Comparison of ENCODE assay signal across 9 mouse cellular contexts in genomic region chr1:136132386-136133201, GRCm38 (mm10). TPM values are rescaled to one million over a fixed set of nuclear protein-coding genes. Genes with fewer than 3 reads are reported as not detected.
DNase-seq lines count a peak whose midpoint lies in the region; ATAC-seq and TF ChIP-seq lines count a peak whose summit lies in the region.
"Had no signal": no experiment of that assay in that cellular context is flagged by ENCODE, and none has a peak within 500 bp of the region (broad histone marks: within the 10 kb centered on the region; RNA-seq: fewer than 3 reads in every experiment).

No protein-coding gene starts in this region.

- H3K4me3 ChIP-seq in heart, embryonic 14.5 days (ENCODE audit: control insufficient read depth in 1 of 2, insufficient read depth in 1 of 2, low read depth in 1 of 2, low read length in 2 of 2): peak overlapping the region; percentile 68 to 73
- H3K4me3 ChIP-seq in hindbrain, embryonic 16.5 days (ENCODE audit: low read length): peak overlapping the region; percentile 84
- H3K4me3 ChIP-seq in myocyte: peak overlapping the region; percentile 57

- H3K79me2 ChIP-seq in myocyte (ENCODE audit: control insufficient read depth, insufficient read depth): peaks cover 36% of the 10 kb centered on the region

- TF ChIP-seq CTCF in brain, embryonic 14.5 days (IDR thresholded peaks at IDR 0.05; ENCODE audit: borderline replicate concordance, extremely low read depth, insufficient read depth, insufficient read length): no peak

- DNase-seq in heart, adult 8-10 months (ENCODE audit: low spot score): no peak
- peak; percentile 82 for DNase-seq in brain, embryonic 14.5 days (ENCODE audit: low read depth)
- no peak for DNase-seq in embryo, embryonic 9.5 days (ENCODE audit: extremely low spot score)
- DNase-seq in ovary, postnatal 14 days (ENCODE audit: low spot score): no peak

- peak overlapping the region; percentile 83 for H3K9ac ChIP-seq in heart, embryonic 14.5 days (ENCODE audit: low read length)
- peak overlapping the region; percentile 96 for H3K9ac ChIP-seq in hindbrain, embryonic 16.5 days (ENCODE audit: low read depth, low read length)

- H3K36me3 ChIP-seq in heart, embryonic 14.5 days (ENCODE audit: control insufficient read depth, insufficient read depth, low read length): no peaks in the 10 kb centered on the region
- no peaks in the 10 kb centered on the region for H3K36me3 ChIP-seq in hindbrain, embryonic 16.5 days (ENCODE audit: control insufficient read depth, insufficient read depth, low read length)
- no peaks in the 10 kb centered on the region for H3K36me3 ChIP-seq in myocyte (ENCODE audit: control insufficient read depth, insufficient read depth)

- WGBS in heart, embryonic 14.5 days: 52% methylated on average over 10 of the region's 10 CpGs
- 22% methylated on average over 10 of the region's 10 CpGs for WGBS in hindbrain, embryonic 16.5 days

- no peak for TF ChIP-seq POLR2A in brain, embryonic 14.5 days (IDR thresholded peaks at IDR 0.05; ENCODE audit: borderline replicate concordance, extremely low read depth, insufficient read depth, insufficient read length, poor library complexity, severe bottlenecking)
- no peak for TF ChIP-seq POLR2A in myocyte (IDR thresholded peaks at IDR 0.05; ENCODE audit: insufficient read length, low read depth)

- no peaks in the 10 kb centered on the region for H3K9me3 ChIP-seq in heart, embryonic 14.5 days (ENCODE audit: control insufficient read depth, low read length)
- no peaks in the 10 kb centered on the region for H3K9me3 ChIP-seq in hindbrain, embryonic 16.5 days (ENCODE audit: control insufficient read depth, low read length)

- H3K4me1 ChIP-seq in heart, embryonic 14.5 days (ENCODE audit: control insufficient read depth in 2 of 2, insufficient read depth in 2 of 2, low read length in 2 of 2): peaks cover 63 to 79% of the 10 kb centered on the region in 2 experiments
- peaks cover 52% of the 10 kb centered on the region for H3K4me1 ChIP-seq in hindbrain, embryonic 16.5 days (ENCODE audit: control insufficient read depth, insufficient read depth, low read depth, low read length)

- no peak overlapping the region for H3ac ChIP-seq in myocyte (ENCODE audit: control insufficient read depth, insufficient read length)

- H3K27me3 ChIP-seq in heart, embryonic 14.5 days (ENCODE audit: control insufficient read depth, insufficient read depth, low read length): peaks cover 3% of the 10 kb centered on the region; the same call in 1 of the 2 replicates
- H3K27me3 ChIP-seq in hindbrain, embryonic 16.5 days (replicated peaks; ENCODE audit: control insufficient read depth, insufficient read depth, low read length): no peaks in the 10 kb centered on the region
- H3K27me3 ChIP-seq in myocyte (ENCODE audit: control insufficient read depth, insufficient read depth, insufficient read length): no peaks in the 10 kb centered on the region
- H3K27me3 ChIP-seq: Patski had no signal

- H3K27ac ChIP-seq in heart, embryonic 14.5 days (replicated peaks in 1 of 2; ENCODE audit: control insufficient read depth in 1 of 2, insufficient read depth in 1 of 2, low read depth in 2 of 2, low read length in 2 of 2): no peak overlapping the region
- peak overlapping the region; percentile 96 for H3K27ac ChIP-seq in hindbrain, embryonic 16.5 days (ENCODE audit: low read depth, low read length)

- peak overlapping the region; percentile 100 for H3K4me2 ChIP-seq in heart, embryonic 14.5 days (ENCODE audit: low read length)
- H3K4me2 ChIP-seq in hindbrain, embryonic 16.5 days (ENCODE audit: low read length): peak overlapping the region; percentile 79
- peak overlapping the region; percentile 91 for H3K4me2 ChIP-seq in myocyte (ENCODE audit: low read depth)

- no peak for ATAC-seq in heart, embryonic 14.5 days (ENCODE audit: insufficient number of reproducible peaks, insufficient read depth, low FRiP score, low read depth)
- peak; percentile 7; the same call in 1 of the 2 replicates for ATAC-seq in hindbrain, embryonic 16.5 days
- ATAC-seq in erythroblast, adult 5-6 weeks (replicated peaks; ENCODE audit: low FRiP score, poor library complexity, severe bottlenecking): no peak
- ATAC-seq: Patski had no signal

TF ChIP-seq in myocyte, 11 proteins besides CTCF, POLR2A, EP300 and RAD21:
- no peak for TF ChIP-seq TCF3 (IDR thresholded peaks at IDR 0.05; ENCODE audit: insufficient read length, low read depth)
- TF ChIP-seq MAX (IDR thresholded peaks at IDR 0.05; ENCODE audit: low read depth): no peak
- TF ChIP-seq MYOG (IDR thresholded peaks at IDR 0.05; ENCODE audit: control insufficient read depth in 1 of 3, insufficient read depth in 1 of 3, insufficient read length in 2 of 3, low read depth in 2 of 3): no peak
- TF ChIP-seq CEBPB (IDR thresholded peaks at IDR 0.05; ENCODE audit: insufficient read depth, poor library complexity, severe bottlenecking): no peak
- no peak for TF ChIP-seq TCF12 (IDR thresholded peaks at IDR 0.05; ENCODE audit: insufficient read depth, poor library complexity, severe bottlenecking)
- no peak for TF ChIP-seq MYOD1 (IDR thresholded peaks at IDR 0.05; ENCODE audit: control insufficient read depth in 1 of 3, insufficient read length in 2 of 3, low read depth in 2 of 3)

RNA-seq across cellular contexts. Expression of gene Kif21b, which starts 1.4 kb away (rescaled TPM):
- polyA plus RNA-seq in heart, embryonic 14.5 days (2014; fragmentation: Nextera tagmentation; extraction: Ambion mirVana): 1.0 and 1.1 TPM in 2 replicates
- total RNA-seq in heart, adult 8-10 months (2022): 1 to 10 TPM in 1 of 4 experiments, under 1 TPM in 3; 0.57 to 1.3 (median 0.67) TPM
- 140 and 182 TPM in 2 replicates for polyA plus RNA-seq in brain, embryonic 14.5 days (2012; rRNA removed)
- polyA plus RNA-seq in hindbrain, embryonic 16.5 days (2015; fragmentation: Nextera tagmentation; extraction: Ambion mirVana): 43.6 and 44.3 TPM in 2 replicates
- 16.8 TPM for polyA plus RNA-seq in myocyte (2012; fragmentation: generic; extraction: Trizol)
- total RNA-seq in erythroblast, adult 5-6 weeks (2015; ENCODE audit: low replicate concordance): 7.7 and 12.9 TPM in 2 replicates
- 5.4 and 8.5 TPM in 2 replicates for total RNA-seq in erythroblast, adult 5-6 weeks (2017; ENCODE audit: low replicate concordance)
